Mouse (Mus musculus) ES-E14 (cell line): ENCODE data around the gene Megf11. TPM values are rescaled to one million over a fixed set of nuclear protein-coding genes. Genes with fewer than 3 reads are reported as not detected.

Experiments used
- DNase-seq: peaks from one replicate; pipeline ENCODE4 v3.0.0-alpha.2; 2013; ENCODE audit warnings: low read depth, low spot score
- H3K27ac ChIP-seq: 2 replicates; pipeline ENCODE4 v1.5.1; 2012; ENCODE audit warnings: low read depth, mild to moderate bottlenecking, low read length, moderate library complexity, mixed read lengths; ENCODE audit not compliant: poor library complexity, insufficient read depth, severe bottlenecking
- H3K36me3 ChIP-seq: 2 replicates; pipeline ENCODE4 v1.6.1; 2012; ENCODE audit warnings: mild to moderate bottlenecking, low read length, moderate library complexity, mixed read lengths; ENCODE audit not compliant: control insufficient read depth, poor library complexity, insufficient read depth, severe bottlenecking
- H3K4me1 ChIP-seq, 2 experiments: fragments of 150-350 bp in 1 of 2; sonication (generic) in 1 of 2; 2 replicates each; pipeline ENCODE4 v1.6.1; 2012; ENCODE audit warnings: low read length in 2 of 2, mild to moderate bottlenecking in 1 of 2, mixed read lengths in 1 of 2; ENCODE audit not compliant: control insufficient read depth in 2 of 2, insufficient read depth in 2 of 2, poor library complexity in 1 of 2
- H3K4me3 ChIP-seq, 2 experiments: fragments of 150-350 bp in 1 of 2; sonication (generic) in 1 of 2; 2 replicates each; pipeline ENCODE4 v1.5.1; 2012; ENCODE audit warnings: low read length in 2 of 2, low read depth in 1 of 2, mild to moderate bottlenecking in 1 of 2, mixed read lengths in 1 of 2; ENCODE audit not compliant: insufficient read depth in 1 of 2, poor library complexity in 1 of 2, severe bottlenecking in 1 of 2
- H3K9ac ChIP-seq: 2 replicates; pipeline ENCODE4 v1.6.1; 2012; ENCODE audit warnings: low read depth, mild to moderate bottlenecking, low read length, mixed read lengths; ENCODE audit not compliant: poor library complexity, insufficient read depth, severe bottlenecking
- H3K9me3 ChIP-seq: fragments of 150-350 bp; sonication (generic); 2 replicates; pipeline ENCODE4 v1.6.1; 2012; ENCODE audit warnings: low read depth, mild to moderate bottlenecking, low read length; ENCODE audit not compliant: control insufficient read depth, insufficient read depth
- CHD2 ChIP-seq: IDR thresholded peaks from 2 replicates; pipeline ENCODE4 v1.6.1; 2014; ENCODE audit warnings: mild to moderate bottlenecking, low read depth, low read length, inconsistent platforms
- HCFC1 ChIP-seq: IDR thresholded peaks from 2 replicates; pipeline ENCODE4 v1.6.1; 2012; ENCODE audit warnings: low read length, inconsistent platforms, borderline replicate concordance; ENCODE audit not compliant: insufficient read depth
- MAFK ChIP-seq: IDR thresholded peaks from 2 replicates; pipeline ENCODE4 v1.6.1; 2014; ENCODE audit warnings: mild to moderate bottlenecking, low read depth, low read length, inconsistent platforms; ENCODE audit not compliant: insufficient read depth
- ZC3H11A ChIP-seq: IDR thresholded peaks from 2 replicates; pipeline ENCODE4 v1.6.1; 2012; ENCODE audit warnings: low read depth, mild to moderate bottlenecking, inconsistent platforms, low read length, borderline replicate concordance
- ZNF384 ChIP-seq: IDR thresholded peaks from 2 replicates; pipeline ENCODE4 v1.6.1; 2012; ENCODE audit warnings: low read depth, low read length, inconsistent platforms
- in situ Hi-C, 2 experiments: fragments of 600-800 bp; cut with MboI; formaldehyde crosslinking; loops; one replicate each; pipeline ENCODE4 v1.15.1; 2025; ENCODE audit warnings: low sequenced_read_pairs in 2 of 2, inconsistent platforms in 1 of 2; ENCODE audit not compliant: unreplicated experiment in 2 of 2
- total RNA-seq: library from RNA; depleted of rRNA; stranded (reverse); fragments of 300-350 nt; gene quantifications from 2 replicates; pipeline ENCODE4 v1.2.3, GENCODE M21; 2012

Gene Megf11
- total RNA-seq, 1 experiment, result 7.5 TPM

DNA sequence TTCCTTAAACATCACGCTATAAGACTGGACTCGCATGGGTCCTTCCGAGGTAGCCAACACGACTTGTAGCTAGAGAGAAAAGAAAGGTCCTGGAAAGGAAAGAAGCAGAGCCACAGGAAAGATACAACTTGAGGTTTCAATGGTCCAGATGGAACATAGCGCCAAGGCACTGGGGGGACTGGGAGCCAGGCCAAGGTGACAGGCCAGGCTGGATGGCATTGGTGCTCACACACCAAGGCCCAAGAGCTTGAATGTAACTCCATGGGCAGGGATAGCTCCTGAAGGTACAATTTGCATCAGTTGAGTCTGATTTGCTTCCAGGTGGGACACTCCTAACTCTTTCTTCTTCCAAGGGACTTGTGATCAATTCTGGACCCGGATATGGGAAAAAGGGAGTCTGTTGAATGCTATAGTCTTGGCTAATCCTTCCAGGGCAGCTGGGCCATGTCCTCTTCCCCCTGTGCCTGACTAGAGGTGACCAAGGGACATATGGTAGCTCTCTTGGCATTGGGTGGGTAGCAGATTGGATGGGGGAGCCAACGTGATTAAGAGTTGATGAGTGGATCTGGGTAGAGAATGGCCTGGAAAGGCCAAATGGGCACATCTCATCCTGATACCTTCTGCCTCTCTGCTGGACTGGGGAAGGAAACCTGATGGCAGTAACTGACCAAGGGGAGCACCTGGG lies 172.6 kb downstream of the Megf11 start:
- TF ChIP-seq ZC3H11A, result no peak
- TF ChIP-seq CHD2, result no peak
- no peak for TF ChIP-seq MAFK
- no peak for TF ChIP-seq ZNF384
- TF ChIP-seq HCFC1, result no peak
- no peak for DNase-seq
- Histone ChIP-seq H3K36me3 (no peaks in the 10 kb centered on the region), H3K9me3 (no peaks in the 10 kb centered on the region), H3K4me3 (no peak overlapping the region), H3K27ac (no peak overlapping the region), H3K9ac (no peak overlapping the region), H3K4me1 (peaks cover 0 to 7% of the 10 kb centered on the region in 2 experiments; a peak in 2 of 4 replicates)
- in situ Hi-C loops, result no loop called here

GRCm38 (mm10) chr9:64564315-64564767 lies 178.9 kb downstream of the Megf11 start:
- Histone ChIP-seq H3K9ac (no peak overlapping the region), H3K9me3 (no peaks in the 10 kb centered on the region), H3K27ac (no peak overlapping the region), H3K4me1 (peaks cover 0 to 5% of the 10 kb centered on the region in 2 experiments; a peak in 1 of 4 replicates), H3K36me3 (no peaks in the 10 kb centered on the region), H3K4me3 (no peak overlapping the region)
- no peak for DNase-seq
- TF ChIP-seq MAFK (no peak), ZC3H11A (no peak), CHD2 (no peak), ZNF384 (no peak), HCFC1 (no peak)
- in situ Hi-C loops, result no loop called here

DNA sequence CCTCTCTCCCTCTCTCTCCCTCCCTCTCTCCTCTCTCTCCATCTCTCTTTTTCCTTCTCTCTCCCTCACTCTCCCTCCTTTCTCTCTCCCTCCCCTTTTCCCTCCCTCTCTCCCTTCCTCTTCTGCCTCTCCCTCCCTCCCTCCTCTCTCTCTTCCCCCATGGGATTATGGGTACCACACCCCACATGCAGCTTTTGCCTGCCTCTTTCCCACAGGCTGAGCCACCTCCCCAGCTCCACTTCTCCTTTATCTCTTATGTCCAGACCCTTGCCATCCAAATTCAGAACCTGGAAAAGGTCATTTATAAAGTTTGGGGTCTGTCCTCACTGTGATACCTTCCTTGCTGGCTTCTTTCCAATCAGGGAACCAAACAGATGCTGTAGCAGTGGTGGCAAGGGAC lies 180.5 kb downstream of the Megf11 start:
- in situ Hi-C loops, result no loop called here
- Histone ChIP-seq H3K4me1 (peaks cover 0 to 10% of the 10 kb centered on the region in 2 experiments; a peak in 1 of 4 replicates), H3K9me3 (no peaks in the 10 kb centered on the region), H3K4me3 (no peak overlapping the region), H3K27ac (no peak overlapping the region), H3K36me3 (no peaks in the 10 kb centered on the region), H3K9ac (no peak overlapping the region)
- TF ChIP-seq CHD2 (no peak), MAFK (no peak), ZC3H11A (no peak), ZNF384 (no peak), HCFC1 (no peak)
- no peak for DNase-seq

DNA sequence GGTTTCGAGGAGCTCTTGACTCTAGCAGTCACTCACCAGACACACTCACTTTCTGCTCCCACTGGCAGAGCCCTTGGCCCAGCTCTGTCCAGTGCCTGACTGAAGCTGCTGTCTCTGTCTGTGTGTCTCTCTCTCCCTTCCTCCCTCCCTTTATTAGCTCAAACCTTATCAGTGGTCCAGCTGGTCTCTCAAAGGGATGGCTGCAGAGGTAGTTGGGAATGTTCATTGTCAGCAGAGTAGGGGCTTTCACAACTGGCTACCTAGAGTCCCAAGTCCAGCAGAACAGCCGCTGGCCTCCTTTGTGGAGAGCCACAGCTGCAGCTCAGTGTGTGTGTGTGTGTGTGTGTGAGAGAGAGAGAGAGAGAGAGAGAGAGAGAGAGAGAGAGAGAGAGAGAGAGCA lies 180.9 kb downstream of the Megf11 start:
- peaks cover 0 to 10% of the 10 kb centered on the region in 2 experiments; a peak in 1 of 4 replicates for H3K4me1 ChIP-seq
- H3K36me3 ChIP-seq, result no peaks in the 10 kb centered on the region
- no peak for DNase-seq
- in situ Hi-C loops, result no loop called here
- no peak overlapping the region for H3K9ac ChIP-seq
- no peaks in the 10 kb centered on the region for H3K9me3 ChIP-seq
- no peak for TF ChIP-seq CHD2
- no peak for TF ChIP-seq ZC3H11A
- TF ChIP-seq ZNF384, result no peak
- TF ChIP-seq HCFC1, result no peak
- TF ChIP-seq MAFK, result no peak
- no peak overlapping the region for H3K27ac ChIP-seq
- H3K4me3 ChIP-seq, result no peak overlapping the region
